Mouse (Mus musculus) megakaryocyte, embryonic 14.5 days (primary cell): Measurements from ENCODE around the gene Atp5c1.

Experiments
- FLI1 ChIP-seq: IDR thresholded peaks from 2 replicates; pipeline ENCODE4 v1.6.1; 2012; ENCODE audit warnings: low read length, inconsistent platforms, mixed read lengths
- GATA1 ChIP-seq: IDR thresholded peaks from 3 replicates; pipeline ENCODE4 v1.6.1; 2012; ENCODE audit warnings: mixed read lengths, low read length, inconsistent platforms, borderline replicate concordance

- no peak for TF ChIP-seq FLI1
- TF ChIP-seq GATA1: no peak
These were observed 7.0 kb upstream of the Atp5c1 start for GRCm38 (mm10) chr2:10087256-10087850.
